Mouse (Mus musculus) forebrain, embryonic 11.5 days (tissue): ENCODE measurements at regions not wholly inside any gene's neighbourhood (a gene's known extent, or its start where the extent isn't known, plus 50 kb on each side); places are given as distances from the start of the nearest gene placed in this dataset.

Experiments
- ATAC-seq: fragments of 200-750 bp; cut with Nextera tagmentation; replicated peaks from 2 replicates; pipeline ENCODE4 v1.8.0; 2017; ENCODE audit warnings: moderate TSS enrichment; ENCODE audit not compliant: low FRiP score
- DNase-seq: peaks from one replicate; pipeline ENCODE4 v3.0.0-alpha.2; 2017; ENCODE audit warnings: low spot score
- H3K27ac ChIP-seq: fragments of 300-500 bp; sonication (generic); 2 replicates; pipeline ENCODE4 v1.5.1; 2014; ENCODE audit warnings: low read depth, low read length
- H3K27me3 ChIP-seq: fragments of 300-500 bp; sonication (generic); 2 replicates; pipeline ENCODE4 v1.6.1; 2014; ENCODE audit warnings: mild to moderate bottlenecking, low read length, mixed read lengths; ENCODE audit not compliant: control insufficient read depth, insufficient read depth
- H3K36me3 ChIP-seq: fragments of 300-500 bp; sonication (generic); 2 replicates; pipeline ENCODE4 v1.6.1; 2014; ENCODE audit warnings: mild to moderate bottlenecking, low read length, moderate library complexity, mixed read lengths; ENCODE audit not compliant: control insufficient read depth, insufficient read depth
- H3K4me1 ChIP-seq: fragments of 300-500 bp; sonication (generic); replicated peaks from 2 replicates; pipeline ENCODE4 v1.6.1; 2014; ENCODE audit warnings: low read length, mixed read lengths; ENCODE audit not compliant: control insufficient read depth, insufficient read depth
- H3K4me2 ChIP-seq: fragments of 300-500 bp; sonication (generic); 2 replicates; pipeline ENCODE4 v1.6.1; 2014; ENCODE audit warnings: low read depth, mild to moderate bottlenecking, low read length, moderate library complexity, mixed read lengths; ENCODE audit not compliant: severe bottlenecking
- H3K4me3 ChIP-seq: fragments of 300-500 bp; sonication (generic); 2 replicates; pipeline ENCODE4 v1.5.1; 2014; ENCODE audit warnings: low read depth, low read length
- H3K9ac ChIP-seq: fragments of 300-500 bp; sonication (generic); 2 replicates; pipeline ENCODE4 v1.6.1; 2014; ENCODE audit warnings: low read length
- H3K9me3 ChIP-seq: fragments of 300-500 bp; sonication (generic); 2 replicates; pipeline ENCODE4 v1.6.1; 2016; ENCODE audit warnings: low read length, mixed read lengths; ENCODE audit not compliant: control insufficient read depth
- WGBS: fragments of 180-500 bp; shearing (Covaris S2); extraction: QIAGEN DNeasy Blood & Tissue Kit; methylation state at CpG from one replicate; pipeline ENCODE4 v1.1.7; 2014; 5-methylcytosine and 5-hydroxymethylcytosine counted together

GRCm38 (mm10) chr6:84365914-84366313 lies 227.8 kb downstream of the Cyp26b1 start:
- no peaks in the 10 kb centered on the region for H3K9me3 ChIP-seq
- H3K4me3 ChIP-seq = no peak overlapping the region
- no peak for DNase-seq
- 87% methylated on average over 4 of the region's 4 CpGs for WGBS
- no peak overlapping the region for H3K4me2 ChIP-seq
- ATAC-seq = no peak
- no peak overlapping the region for H3K9ac ChIP-seq
- H3K27me3 ChIP-seq = no peaks in the 10 kb centered on the region
- H3K36me3 ChIP-seq = no peaks in the 10 kb centered on the region
- no peaks in the 10 kb centered on the region for H3K4me1 ChIP-seq
- H3K27ac ChIP-seq = no peak overlapping the region

- no peak overlapping the region for H3K9ac ChIP-seq
- no peak for ATAC-seq
- no peak for DNase-seq
- no peaks in the 10 kb centered on the region for H3K27me3 ChIP-seq
- H3K4me2 ChIP-seq = no peak overlapping the region
- no peaks in the 10 kb centered on the region for H3K9me3 ChIP-seq
- no peaks in the 10 kb centered on the region for H3K36me3 ChIP-seq
- no peak overlapping the region for H3K4me3 ChIP-seq
- 13% methylated on average over 2 of the region's 2 CpGs for WGBS
- H3K4me1 ChIP-seq = no peaks in the 10 kb centered on the region
- H3K27ac ChIP-seq = no peak overlapping the region
Measured at GRCm38 (mm10) chr6:84364964-84365363, 228.7 kb downstream of the Cyp26b1 start.

GRCm38 (mm10) chr6:84362331-84362730 lies 231.4 kb downstream of the Cyp26b1 start:
- Histone ChIP-seq H3K9me3 (no peaks in the 10 kb centered on the region), H3K36me3 (no peaks in the 10 kb centered on the region), H3K9ac (no peak overlapping the region), H3K27me3 (no peaks in the 10 kb centered on the region), H3K4me3 (no peak overlapping the region), H3K4me1 (no peaks in the 10 kb centered on the region), H3K27ac (no peak overlapping the region), H3K4me2 (no peak overlapping the region)
- ATAC-seq (no peak), DNase-seq (no peak)
- 91% methylated on average over 1 of the region's 1 CpGs for WGBS

GRCm38 (mm10) chr6:84357911-84358310 lies 235.8 kb downstream of the Cyp26b1 start:
- no peak for ATAC-seq
- H3K27me3 ChIP-seq = no peaks in the 10 kb centered on the region
- no peaks in the 10 kb centered on the region for H3K9me3 ChIP-seq
- H3K4me3 ChIP-seq = no peak overlapping the region
- H3K27ac ChIP-seq = no peak overlapping the region
- H3K4me2 ChIP-seq = no peak overlapping the region
- WGBS = 87% methylated on average over 10 of the region's 10 CpGs
- DNase-seq = no peak
- H3K4me1 ChIP-seq = no peaks in the 10 kb centered on the region
- H3K36me3 ChIP-seq = no peaks in the 10 kb centered on the region
- H3K9ac ChIP-seq = no peak overlapping the region

GRCm38 (mm10) chr6:84353425-84354220 lies 240.1 kb downstream of the Cyp26b1 start:
- Histone ChIP-seq H3K9ac (no peak overlapping the region), H3K9me3 (no peaks in the 10 kb centered on the region), H3K27me3 (no peaks in the 10 kb centered on the region), H3K27ac (no peak overlapping the region), H3K4me2 (no peak overlapping the region), H3K4me3 (no peak overlapping the region), H3K36me3 (no peaks in the 10 kb centered on the region), H3K4me1 (no peaks in the 10 kb centered on the region)
- ATAC-seq (no peak), DNase-seq (no peak)
- WGBS = 85% methylated on average over 6 of the region's 6 CpGs

GRCm38 (mm10) chr6:84344936-84345335 lies 248.8 kb downstream of the Cyp26b1 start:
- Histone ChIP-seq H3K4me1 (no peaks in the 10 kb centered on the region), H3K4me2 (no peak overlapping the region), H3K27me3 (no peaks in the 10 kb centered on the region), H3K9ac (no peak overlapping the region), H3K9me3 (no peaks in the 10 kb centered on the region), H3K4me3 (no peak overlapping the region), H3K27ac (no peak overlapping the region), H3K36me3 (no peaks in the 10 kb centered on the region)
- 86% methylated on average over 12 of the region's 12 CpGs for WGBS
- no peak for ATAC-seq
- no peak for DNase-seq

- WGBS = 87% methylated on average over 10 of the region's 10 CpGs
- no peaks in the 10 kb centered on the region for H3K9me3 ChIP-seq
- DNase-seq = no peak
Measured at GRCm38 (mm10) chr6:84333666-84334179, 260.0 kb downstream of the Cyp26b1 start.

GRCm38 (mm10) chr6:84329106-84329505 lies 264.6 kb downstream of the Cyp26b1 start:
- Histone ChIP-seq H3K4me1 (no peaks in the 10 kb centered on the region), H3K9ac (no peak overlapping the region), H3K27me3 (no peaks in the 10 kb centered on the region), H3K4me3 (no peak overlapping the region), H3K36me3 (no peaks in the 10 kb centered on the region), H3K9me3 (no peaks in the 10 kb centered on the region), H3K4me2 (no peak overlapping the region), H3K27ac (no peak overlapping the region)
- DNase-seq (no peak), ATAC-seq (no peak)
- 75% methylated on average over 7 of the region's 7 CpGs for WGBS

More at GRCm38 (mm10) chr6:84333666-84334179, 260.0 kb downstream of the Cyp26b1 start:
- Histone ChIP-seq H3K9ac (no peak overlapping the region), H3K4me3 (no peak overlapping the region), H3K36me3 (no peaks in the 10 kb centered on the region), H3K27me3 (no peaks in the 10 kb centered on the region), H3K4me1 (no peaks in the 10 kb centered on the region), H3K27ac (no peak overlapping the region), H3K4me2 (no peak overlapping the region)
- ATAC-seq = no peak

- Histone ChIP-seq H3K27me3 (no peaks in the 10 kb centered on the region), H3K9me3 (no peaks in the 10 kb centered on the region), H3K36me3 (no peaks in the 10 kb centered on the region), H3K4me2 (no peak overlapping the region), H3K27ac (no peak overlapping the region), H3K4me1 (no peaks in the 10 kb centered on the region), H3K9ac (no peak overlapping the region), H3K4me3 (no peak overlapping the region)
- ATAC-seq = no peak
- DNase-seq = no peak
- WGBS = 46% methylated on average over 3 of the region's 3 CpGs
Measured at GRCm38 (mm10) chr6:84328030-84328390, 265.7 kb downstream of the Cyp26b1 start.
